Mouse (Mus musculus) T-helper 2 cell (primary cell): ENCODE measurements around the gene 2900026A02Rik.

Source experiments
- in situ Hi-C: fragments of 300-600 bp; cut with MboI, MseI; formaldehyde crosslinking; loops from one replicate; pipeline ENCODE4 v1.15.1; 2025; ENCODE audit warnings: high pct_unique_total_duplicates

2900026A02Rik gene

DNA sequence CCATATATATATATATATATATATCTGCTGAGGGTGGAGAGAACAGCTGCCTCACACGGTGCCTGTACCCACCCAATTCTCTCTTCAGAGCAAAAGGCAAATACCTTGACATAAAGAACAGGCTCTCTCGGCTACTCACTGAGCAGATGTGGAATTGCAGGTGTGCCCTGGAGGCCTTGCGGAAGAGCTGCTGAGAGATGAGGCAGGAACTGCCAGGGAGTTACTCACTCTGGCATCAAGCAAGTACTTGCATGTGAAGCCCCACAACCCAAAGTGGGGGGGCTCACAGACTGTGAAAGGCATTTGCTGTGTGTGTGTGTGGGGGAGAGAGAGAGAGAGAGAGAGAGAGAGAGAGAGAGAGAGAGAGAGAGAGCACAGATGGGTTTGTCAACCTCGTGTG is 92.6 kb downstream of the 2900026A02Rik start:
- in situ Hi-C loops, result no loop called here

GRCm38 (mm10) chr5:113126476-113126875 is 94.6 kb downstream of the 2900026A02Rik start:
- in situ Hi-C loops, result no loop called here

GRCm38 (mm10) chr5:113123693-113124092 is 97.3 kb downstream of the 2900026A02Rik start:
- in situ Hi-C loops, result no loop called here

DNA sequence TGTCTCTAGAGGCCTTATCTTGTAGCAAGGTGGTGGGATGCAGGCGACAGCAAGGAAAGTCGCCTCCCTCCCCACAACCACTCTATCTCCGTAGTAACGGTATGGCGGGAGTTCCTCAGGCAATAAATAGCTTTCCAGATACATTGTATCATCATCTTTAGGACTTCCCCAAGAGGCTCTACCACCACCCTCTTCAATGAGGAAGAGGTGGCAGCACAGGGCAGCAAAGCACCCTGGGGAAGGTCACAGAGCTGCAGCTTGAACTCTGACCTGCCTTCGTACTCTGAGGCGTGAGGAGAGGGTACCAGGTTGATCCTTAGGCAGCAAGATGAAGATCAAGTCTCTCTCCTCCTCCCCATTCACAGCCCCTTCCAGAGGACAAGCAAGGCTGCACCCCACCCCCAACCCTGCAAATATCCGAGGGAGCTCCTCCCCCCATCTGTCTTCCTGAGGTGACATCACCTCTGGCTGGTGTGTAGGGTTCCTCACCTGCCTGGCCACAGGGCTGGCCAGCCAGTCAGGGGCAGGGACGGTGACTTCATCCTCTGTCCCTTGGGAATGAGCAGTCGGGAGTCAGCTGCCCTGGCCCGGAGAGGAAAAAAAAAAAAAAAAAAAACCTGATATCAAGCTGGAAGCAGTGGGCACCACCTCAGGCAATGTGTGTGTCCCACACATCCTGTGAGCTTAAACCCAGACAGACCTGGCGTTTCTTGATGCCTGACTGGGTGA is 98.5 kb downstream of the 2900026A02Rik start:
- in situ Hi-C loops, result no loop called here

- in situ Hi-C loops, result no loop called here
Observed at GRCm38 (mm10) chr5:113121591-113121875, 99.5 kb downstream of the 2900026A02Rik start.

GRCm38 (mm10) chr5:113120741-113121590 is 100.1 kb downstream of the 2900026A02Rik start:
- in situ Hi-C loops, result no loop called here

DNA sequence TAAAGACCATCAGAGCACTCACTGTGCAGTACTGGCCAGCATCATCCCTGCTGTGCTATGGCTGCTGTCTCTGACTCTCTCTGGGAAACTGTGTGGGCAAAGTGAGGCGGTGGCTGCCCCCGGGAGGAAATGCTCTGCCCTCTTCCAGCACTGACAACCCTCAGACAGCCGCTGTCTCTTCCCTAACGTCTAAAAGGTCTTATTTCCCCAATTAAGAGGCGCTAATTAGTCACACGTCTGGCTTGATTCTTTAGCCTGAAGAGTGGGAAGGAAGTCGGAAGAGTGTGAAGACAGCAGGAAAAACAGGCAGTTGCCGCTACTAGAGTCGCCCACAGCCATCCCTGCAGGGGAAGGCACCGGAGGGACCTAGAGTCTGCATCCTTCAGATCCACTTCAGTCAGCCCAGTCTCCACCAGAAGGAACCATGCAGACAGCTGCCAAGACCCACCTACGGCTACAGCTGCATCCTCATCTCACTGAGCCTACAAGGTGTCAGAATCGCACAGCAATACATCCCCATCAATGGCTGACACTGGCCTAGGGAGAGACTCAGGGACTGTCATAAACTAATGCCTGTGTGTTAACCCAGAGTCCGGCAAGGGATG is 101.1 kb downstream of the 2900026A02Rik start:
- in situ Hi-C loops, result no loop called here

DNA sequence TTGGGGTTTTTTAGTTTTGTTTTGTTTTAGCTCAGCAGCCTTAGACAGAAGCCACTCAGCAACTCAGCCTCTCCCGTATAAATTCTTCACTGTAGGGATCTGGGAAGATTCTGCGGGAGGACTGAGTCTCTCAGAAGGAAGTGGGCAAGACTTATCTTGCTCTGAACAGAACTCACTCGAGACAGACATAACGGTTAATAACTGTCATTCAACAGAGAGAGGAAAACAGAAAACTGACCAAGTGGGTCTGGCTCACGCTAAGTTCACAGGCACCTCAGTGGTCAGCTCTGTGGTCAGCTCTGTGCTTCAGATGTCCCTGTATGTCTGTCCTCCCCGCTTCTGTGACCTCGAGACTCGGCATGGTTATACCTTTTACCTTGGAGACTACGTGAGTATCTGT is 101.7 kb downstream of the 2900026A02Rik start:
- in situ Hi-C loops, result no loop called here

DNA sequence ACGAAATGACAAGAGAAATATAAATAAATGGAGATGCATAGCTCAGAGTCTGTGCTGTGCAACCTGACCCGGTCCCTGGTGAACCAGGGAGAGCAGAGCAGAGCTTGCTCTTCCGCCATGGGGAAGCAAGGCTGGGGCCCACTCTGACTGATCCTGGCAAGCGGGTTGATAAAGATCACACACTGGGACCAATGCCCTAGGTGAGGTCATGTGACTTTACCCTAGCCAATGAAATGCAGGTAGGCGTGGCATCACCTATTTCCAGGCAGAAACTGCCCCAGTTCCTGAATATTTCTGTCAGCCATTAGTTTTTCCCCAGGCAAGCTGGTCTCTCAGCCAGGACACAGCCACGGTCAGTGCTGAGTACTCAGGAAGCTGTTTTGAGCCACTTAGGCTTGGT is 102.3 kb downstream of the 2900026A02Rik start:
- in situ Hi-C loops, result no loop called here

- in situ Hi-C loops, result no loop called here
Observed at GRCm38 (mm10) chr5:113117361-113117760, 103.7 kb downstream of the 2900026A02Rik start.

- in situ Hi-C loops, result no loop called here
Observed at GRCm38 (mm10) chr5:113115896-113116295, 105.1 kb downstream of the 2900026A02Rik start.

GRCm38 (mm10) chr5:113114264-113115225 is 106.5 kb downstream of the 2900026A02Rik start:
- in situ Hi-C loops, result no loop called here

DNA sequence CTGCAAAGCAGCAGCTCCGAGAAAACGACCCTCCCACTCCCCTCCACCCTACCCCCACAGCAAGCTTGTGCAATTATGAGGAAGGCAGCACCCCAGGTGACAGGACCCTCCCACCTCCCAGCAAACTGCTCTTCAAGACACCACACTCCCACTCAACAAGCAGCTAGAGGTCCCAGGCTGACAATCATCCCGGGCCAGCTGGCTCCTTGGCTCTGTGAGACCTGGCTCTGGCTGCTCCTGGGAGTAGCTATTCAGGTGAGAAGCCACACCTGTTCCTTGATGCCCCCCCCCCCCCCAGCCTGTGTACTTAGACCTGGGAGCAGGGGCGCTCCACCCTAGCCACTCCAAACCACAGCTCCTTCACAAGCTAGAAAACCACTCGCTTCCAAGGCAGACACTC is 107.9 kb downstream of the 2900026A02Rik start:
- in situ Hi-C loops, result no loop called here

DNA sequence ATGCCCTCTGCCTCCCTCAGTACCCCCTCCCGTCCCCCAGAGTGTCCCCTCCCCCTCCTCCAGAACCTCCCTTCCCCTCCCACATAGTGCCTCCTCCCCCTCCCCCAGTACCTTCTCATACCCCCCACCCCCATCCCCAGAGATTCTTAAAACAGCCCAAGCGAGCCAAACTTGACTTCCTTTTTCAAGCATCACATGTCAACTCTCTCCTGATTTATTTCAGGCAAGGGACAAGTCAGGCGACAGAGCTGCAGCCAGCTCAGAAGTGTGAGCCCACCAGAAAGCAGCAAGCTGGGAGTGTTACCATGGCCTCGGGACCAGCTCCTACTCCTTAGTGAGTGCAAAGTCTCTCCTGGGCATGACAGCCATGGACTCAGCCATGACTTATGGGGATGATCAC is 109.7 kb downstream of the 2900026A02Rik start:
- in situ Hi-C loops, result no loop called here

DNA sequence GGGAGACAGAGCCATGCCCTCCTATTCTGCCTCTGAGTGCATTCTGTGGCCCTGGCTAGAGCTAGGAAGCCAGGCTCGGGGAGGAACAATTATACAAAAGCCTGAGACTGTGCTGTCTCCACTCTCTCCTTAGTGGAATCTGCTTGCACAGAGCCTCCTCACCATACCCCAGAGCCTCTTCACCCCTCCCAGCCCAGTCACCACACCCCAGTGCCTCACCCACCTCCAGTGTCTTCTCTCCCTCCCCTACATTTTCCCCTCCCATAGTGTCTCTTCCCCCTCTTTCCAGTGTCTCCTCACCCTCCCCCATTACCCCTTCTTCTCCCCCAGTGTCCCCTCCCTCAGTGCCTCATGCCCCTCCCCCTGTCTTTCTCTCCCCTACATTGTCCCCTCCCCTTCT is 110.1 kb downstream of the 2900026A02Rik start:
- in situ Hi-C loops, result no loop called here

DNA sequence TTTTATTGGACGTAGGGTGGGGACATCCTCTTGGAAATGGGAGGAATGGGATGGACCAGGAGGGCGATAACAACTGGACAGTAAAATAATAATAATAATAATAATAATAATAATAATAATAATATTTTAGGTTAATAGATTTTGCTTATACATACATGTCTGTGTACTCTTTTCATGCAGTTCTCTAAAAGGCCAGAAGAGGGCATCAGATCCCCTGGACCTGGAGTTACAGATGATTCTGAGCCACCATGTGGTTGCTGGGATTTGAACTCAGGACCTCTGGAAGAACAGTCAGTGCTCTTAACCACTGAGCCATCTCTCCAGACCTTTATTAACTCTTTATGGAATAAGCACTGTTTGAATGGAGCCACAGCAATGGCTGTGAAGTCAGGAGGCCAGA is 111.4 kb downstream of the 2900026A02Rik start:
- in situ Hi-C loops, result loop anchor here (5.0 kb wide), 1 partner anchor 58 kb away; no protein-coding TSS in a partner anchor

DNA sequence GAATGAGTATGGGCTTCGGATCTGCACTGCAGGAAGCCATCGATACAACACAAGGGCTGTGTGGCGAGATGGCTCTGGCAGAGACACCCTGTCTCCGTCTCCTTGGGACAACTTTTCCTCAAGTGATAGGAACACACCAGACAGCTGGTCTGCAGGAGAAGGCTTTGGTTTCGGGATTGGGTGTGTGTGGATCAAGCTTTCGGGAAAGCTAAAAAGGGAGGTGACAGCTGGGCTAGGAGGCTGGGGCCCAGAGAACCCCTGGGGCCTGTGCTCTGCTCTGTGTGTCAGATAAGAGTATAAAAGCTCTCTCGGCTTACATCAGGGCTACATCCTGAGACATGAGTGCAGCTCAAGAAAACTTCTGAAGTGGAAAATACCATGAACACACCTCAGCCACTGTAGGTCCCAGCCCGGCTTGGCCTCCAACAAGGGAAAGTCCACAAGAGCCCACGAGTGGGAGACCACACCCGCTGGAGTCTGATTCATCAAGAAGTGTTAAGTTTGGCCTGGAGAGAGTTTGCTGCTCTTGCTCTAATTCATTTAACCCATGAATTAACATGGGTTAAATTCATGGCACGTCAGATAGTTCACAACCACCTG is 112.8 kb downstream of the 2900026A02Rik start:
- in situ Hi-C loops, result loop anchor here (5.0 kb wide), 1 partner anchor 59 kb away; no protein-coding TSS in a partner anchor

DNA sequence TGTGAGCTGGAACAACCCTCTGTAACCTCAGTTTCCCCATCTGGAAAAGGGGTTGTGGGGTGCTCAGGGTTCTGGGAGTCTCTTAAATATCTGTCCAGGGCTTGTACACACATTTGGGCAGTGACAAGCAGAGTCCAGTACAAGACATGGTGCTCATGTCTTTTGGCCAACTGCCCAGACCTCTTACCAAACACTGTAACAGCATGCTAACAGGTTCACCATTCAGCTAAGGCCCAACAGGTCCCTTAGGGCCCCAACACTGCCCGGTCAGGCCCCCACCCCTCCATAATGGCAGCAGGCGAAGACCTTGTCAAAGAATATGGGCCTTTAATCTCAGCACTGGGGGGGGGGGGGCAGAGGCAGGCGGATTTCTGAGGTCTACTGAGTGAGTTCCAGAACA is 113.3 kb downstream of the 2900026A02Rik start:
- in situ Hi-C loops, result loop anchor here (5.0 kb wide), 1 partner anchor 60 kb away; no protein-coding TSS in a partner anchor

GRCm38 (mm10) chr5:113106594-113106993 is 114.4 kb downstream of the 2900026A02Rik start:
- in situ Hi-C loops, result loop anchor here (5.0 kb wide), 1 partner anchor 61 kb away; no protein-coding TSS in a partner anchor

GRCm38 (mm10) chr5:113105481-113105880 is 115.6 kb downstream of the 2900026A02Rik start:
- in situ Hi-C loops, result loop anchor here (5.0 kb wide), 1 partner anchor 62 kb away; no protein-coding TSS in a partner anchor

GRCm38 (mm10) chr5:113105035-113105434 is 116.0 kb downstream of the 2900026A02Rik start:
- in situ Hi-C loops, result loop anchor here (5.0 kb wide), 1 partner anchor 62 kb away; no protein-coding TSS in a partner anchor
